Mouse (Mus musculus): ENCODE data around the gene Plekhg6. TPM values are rescaled to one million over a fixed set of nuclear protein-coding genes. Genes with fewer than 3 reads are reported as not detected.

Plekhg6 gene
- total RNA-seq, 2 experiments from 2014 or later: 0.13 to 0.17 TPM

DNA sequence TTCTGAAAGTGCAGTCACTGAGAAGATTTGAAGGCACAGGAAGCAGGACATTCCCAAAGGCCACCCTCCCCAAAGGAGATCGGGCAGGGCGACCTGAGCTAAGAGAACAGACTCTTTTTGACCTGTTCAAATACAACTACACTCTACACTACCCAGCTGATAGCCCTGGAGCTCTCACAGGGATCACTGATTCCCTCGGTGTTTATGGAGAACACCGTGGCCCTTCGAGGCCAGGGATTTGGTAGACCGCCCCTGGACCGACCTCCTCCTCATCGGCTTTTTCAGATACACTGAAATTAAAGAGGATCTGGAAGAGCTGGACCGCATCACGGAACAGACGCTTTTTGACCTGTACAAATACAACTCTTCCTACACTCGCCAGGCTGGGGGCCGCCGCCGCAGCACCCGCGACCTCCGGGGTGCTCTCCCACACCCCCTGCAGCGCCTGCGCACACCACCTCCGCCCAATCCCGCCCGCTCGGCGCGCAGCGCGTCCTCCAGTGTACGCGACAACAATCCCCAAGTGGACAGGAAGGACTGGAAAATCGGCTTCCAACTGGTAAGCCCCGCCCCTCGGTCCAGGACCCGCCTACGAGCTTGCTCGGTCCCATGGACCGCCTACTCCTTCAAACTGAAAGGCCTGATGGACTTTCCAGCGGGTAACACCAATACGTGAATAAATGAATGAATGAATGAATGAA, 49.8 kb downstream of the Plekhg6 start:
- peak; percentile 36 to 70 for DNase-seq (ENCODE audit: low spot score in 2 of 2)

DNA sequence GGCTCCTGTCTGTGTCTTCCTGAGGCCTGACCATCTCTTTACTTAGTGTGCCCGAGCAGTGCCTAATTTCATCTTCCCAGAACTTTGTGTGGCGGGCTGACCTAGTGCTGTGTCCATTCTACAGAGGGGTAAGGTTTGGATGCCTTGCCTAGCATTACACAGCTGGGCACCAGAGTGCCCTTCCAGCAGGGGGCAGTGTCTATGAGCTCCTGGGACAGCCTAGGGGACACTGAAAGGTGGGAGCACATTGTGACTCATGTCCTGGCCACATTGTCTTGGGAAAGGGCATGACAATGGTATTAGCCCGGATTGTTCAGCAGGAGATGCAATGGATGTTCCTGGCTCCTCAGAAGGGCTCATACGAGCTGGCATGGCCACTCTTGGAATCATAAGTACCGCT, 52.4 kb downstream of the Plekhg6 start:
- no peak for DNase-seq (ENCODE audit: low spot score in 2 of 2)

DNA sequence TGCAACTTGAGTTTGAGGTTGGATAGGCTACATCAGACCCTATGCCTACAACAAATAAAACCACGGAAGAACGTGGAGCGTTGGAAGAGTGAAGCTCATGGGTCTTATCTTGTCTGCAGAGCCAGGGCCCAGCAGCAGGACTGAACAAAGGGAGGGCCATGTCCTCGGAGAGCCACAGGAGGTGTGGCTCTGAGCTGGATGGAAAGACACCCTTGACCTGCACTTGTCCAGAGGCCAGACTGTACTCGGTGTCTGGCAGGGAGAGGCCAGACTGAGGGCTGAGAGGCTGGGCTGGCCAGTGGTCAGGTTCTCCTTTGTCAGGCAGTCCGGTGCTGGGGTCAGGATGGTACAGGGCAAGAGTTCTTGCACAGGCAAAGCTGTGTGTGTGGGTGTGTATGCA, 55.3 kb downstream of the Plekhg6 start:
- DNase-seq (ENCODE audit: low spot score in 2 of 2): no peak

DNA sequence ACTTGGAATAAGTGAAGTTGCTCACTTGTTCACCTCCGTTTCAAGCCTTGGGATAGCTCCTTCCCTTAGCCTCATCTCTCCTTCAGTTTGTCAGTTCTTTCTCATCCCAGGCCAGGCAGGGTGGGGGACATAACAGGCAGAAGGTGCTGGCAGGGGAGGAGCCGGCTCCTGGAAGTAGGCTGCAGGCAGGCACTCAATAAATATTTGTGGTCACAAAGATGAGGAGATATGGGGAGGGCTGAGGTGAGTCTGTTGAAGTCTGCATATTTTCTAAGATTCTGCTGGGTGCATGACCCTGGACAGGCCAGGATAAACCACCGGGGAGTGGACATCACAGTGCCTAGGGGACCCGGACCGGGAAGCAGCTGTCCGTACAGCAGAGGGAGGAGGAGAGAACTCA, 57.0 kb downstream of the Plekhg6 start:
- no peak for DNase-seq (ENCODE audit: low spot score in 2 of 2)

DNA sequence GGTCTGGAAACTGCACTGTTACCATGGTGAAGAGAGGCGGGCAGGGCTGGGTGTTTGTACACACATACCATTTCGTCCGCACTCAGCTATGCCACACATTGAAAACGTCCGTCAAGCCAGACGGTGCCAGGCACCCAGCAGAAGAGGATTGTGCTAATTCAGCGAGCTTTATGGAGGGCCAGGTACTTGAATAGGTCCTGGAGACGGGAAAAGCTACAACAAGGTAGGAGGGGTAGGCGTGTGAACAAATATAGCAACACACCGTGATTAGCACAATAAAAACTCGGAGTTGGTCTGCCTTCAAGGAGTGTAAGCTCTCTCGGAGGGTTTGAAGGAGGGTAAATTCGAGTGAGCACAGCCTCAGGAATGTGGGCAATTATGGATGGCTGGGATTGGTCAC, 57.8 kb downstream of the Plekhg6 start:
- DNase-seq (ENCODE audit: low spot score in 2 of 2): peak in 1 of 2 experiments; percentile 34

DNA sequence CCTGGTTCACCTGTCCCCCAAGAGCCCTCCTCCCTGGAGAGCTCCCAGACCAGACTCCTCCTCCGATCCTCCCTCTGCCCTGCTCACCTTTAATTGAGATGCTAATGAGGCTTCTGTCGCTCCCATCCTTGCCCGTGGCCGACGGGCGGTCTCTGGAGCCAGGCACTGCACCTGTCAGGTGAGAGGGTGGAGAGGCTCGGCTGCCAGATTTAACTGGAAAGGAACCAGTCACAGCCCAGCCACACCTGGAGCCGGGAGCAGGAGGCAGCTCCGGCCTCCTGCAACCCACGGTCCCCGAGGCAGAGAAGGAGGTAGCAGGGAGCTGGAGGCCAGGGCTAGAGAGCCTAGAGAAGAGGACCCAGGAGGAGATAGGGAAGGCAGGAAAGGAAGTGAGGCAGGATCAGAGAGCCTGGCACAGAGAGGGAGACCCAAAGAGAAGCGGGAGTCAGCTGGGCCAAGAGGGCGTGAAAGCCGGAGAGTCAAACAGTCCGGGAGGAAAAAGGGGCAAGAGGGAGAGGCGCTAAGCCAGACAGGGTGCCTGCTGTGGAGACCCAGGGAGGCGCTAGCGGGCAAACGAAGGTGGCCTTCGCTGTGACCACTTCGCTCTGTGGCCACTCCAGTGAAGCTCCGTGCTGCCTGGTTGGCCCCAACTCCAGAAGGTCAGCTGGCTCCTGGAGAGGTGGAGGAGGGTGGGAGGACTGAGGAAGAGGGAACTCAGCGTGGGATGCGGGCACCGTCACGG, 59.3 kb downstream of the Plekhg6 start:
- no peak for DNase-seq (ENCODE audit: low spot score in 2 of 2)

DNA sequence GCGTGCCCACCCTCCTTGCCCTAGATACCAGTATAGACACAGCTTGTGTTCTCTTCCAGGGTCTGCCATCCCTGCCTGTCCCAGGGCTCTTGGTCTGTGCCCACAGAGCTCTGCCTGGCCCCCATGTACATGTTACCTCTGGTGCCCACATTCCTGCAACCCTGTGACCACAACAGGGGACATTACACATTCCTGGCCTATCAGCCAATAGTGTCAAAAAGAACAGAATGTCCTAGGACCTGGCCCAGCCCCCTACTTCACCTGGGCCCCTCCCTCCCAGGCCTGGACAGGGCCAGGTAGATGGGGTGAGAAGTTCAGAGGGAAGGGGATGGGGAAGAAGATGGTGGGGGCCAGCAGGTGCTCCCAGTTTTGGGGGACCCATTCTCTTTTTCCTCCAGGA, 60.3 kb downstream of the Plekhg6 start, which contains the start of gene Scnn1a:
TSS of gene Scnn1a (plus strand) at position 337 of the 400 bp plus-strand sequence.
- DNase-seq (ENCODE audit: low spot score in 2 of 2): no peak

DNA sequence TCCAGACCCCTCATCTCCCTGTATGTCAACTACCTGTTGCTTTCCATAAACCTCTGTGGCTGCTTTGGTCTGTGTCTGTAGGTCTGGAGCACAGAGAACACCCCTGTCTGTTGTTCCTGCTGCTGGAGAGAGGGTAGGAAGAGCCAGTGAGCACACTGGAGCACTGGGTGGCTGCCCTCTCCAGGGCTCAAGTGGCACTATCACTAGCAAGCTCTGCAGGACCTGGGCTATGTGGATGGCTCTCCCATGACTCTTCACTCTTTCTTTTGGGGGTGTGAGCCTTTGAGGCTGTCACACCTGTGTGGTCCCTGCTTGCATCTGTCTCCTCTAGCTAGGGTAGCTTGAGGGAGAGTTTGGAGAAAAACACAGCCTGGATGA, 60.7 kb downstream of the Plekhg6 start:
- DNase-seq (ENCODE audit: low spot score in 2 of 2): no peak

DNA sequence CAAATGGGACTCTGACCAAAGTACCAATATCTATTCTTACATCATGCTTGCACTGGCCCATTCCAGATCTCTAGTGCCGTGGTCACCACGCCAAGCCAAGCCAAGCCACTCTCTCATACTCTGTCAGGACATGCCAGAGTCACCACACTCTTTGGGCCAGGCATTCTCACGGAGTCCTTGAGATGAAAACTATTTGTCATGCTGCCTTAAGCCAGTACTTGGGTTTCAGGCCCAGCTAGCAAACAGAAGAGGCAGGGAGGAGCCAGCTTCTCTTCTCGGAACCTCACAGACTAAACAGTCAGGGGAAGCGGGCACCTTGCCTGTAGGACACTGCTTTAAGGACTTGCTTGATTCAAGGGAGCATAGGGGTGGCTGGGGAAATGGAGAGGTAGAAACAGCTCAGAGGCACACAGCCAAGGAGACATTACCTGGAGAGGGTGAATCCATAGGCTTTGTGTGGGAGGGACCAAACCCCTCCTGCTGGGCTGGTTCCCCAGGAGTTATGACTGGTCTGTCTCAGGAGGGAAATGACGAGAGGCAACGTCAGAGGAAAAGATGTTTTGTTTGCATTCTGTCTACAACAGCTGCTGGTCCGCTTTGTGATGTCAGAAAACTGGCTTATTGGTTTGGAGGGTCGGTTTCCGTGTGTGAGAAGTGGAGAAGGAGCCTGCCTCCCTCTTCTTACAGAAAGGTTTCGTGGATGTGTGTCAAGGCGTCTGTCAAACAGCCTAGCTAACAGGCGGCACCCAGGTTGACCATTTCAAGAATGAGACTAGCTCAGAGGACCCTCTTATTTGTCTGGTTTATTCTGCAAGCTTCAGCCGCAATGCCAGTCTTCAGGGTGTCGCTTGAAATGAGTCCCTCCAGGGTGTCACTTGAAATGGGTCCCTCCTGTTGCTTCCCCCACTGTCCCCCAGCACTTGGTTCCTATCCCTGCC, 61.3 kb downstream of the Plekhg6 start:
- DNase-seq (ENCODE audit: low spot score in 2 of 2): no peak

DNA sequence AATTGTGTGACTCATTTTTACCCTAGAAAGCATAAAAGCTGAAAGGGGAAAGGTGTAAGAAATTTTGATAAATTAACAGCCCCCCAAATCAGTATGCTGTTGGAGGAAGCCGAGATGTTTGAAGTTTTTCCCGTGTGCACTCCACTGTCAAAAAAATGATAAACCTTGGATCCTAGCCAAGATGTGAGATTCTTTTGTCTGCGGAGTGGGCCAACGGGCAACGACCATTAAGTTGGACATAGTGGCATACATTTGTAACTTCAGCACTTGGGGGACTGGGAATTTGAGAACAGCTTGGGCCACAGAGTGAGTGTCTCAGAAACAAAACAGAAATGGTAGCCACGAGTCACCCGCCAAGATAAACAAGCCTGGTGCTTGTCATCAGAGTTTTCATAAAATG, 63.5 kb downstream of the Plekhg6 start:
- no peak for DNase-seq (ENCODE audit: low spot score in 2 of 2)

DNA sequence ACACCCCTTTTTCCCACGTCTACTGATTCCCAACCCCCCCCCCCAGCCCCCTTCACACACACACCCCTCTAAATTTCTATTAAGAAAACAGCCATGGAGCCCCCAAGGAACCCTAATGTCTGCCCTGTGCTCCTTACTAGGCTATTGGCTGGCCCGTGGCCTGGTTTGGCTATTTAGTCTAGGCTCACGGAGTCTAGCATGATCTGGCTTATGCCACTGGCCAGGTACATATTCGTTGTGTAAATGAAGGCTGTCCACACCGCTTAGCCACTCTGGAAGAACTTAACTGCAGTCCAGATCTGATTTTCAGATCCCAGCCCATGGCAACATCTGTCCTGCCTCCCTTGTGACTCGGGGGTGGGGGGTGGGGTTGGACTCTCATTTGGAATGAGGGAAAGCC, 65.8 kb downstream of the Plekhg6 start:
- DNase-seq (ENCODE audit: low spot score in 2 of 2): no peak

DNA sequence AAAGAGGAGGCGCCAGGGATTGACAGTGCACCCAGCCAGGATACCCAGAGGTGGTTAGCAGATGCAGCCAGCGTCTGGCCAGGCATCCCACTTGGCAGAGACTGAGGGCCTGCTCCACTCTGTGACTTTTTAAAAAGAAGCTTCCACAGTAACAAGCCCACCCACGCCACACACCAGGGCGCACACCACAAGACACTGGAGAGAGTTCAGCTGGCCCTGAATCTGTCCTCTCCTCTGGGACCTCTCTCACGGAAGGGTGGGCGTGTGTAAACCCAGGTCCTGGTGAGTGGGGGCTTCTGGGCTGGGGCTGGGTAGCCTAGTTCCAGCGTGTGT, 66.4 kb downstream of the Plekhg6 start:
- DNase-seq (ENCODE audit: low spot score in 2 of 2): no peak

DNA sequence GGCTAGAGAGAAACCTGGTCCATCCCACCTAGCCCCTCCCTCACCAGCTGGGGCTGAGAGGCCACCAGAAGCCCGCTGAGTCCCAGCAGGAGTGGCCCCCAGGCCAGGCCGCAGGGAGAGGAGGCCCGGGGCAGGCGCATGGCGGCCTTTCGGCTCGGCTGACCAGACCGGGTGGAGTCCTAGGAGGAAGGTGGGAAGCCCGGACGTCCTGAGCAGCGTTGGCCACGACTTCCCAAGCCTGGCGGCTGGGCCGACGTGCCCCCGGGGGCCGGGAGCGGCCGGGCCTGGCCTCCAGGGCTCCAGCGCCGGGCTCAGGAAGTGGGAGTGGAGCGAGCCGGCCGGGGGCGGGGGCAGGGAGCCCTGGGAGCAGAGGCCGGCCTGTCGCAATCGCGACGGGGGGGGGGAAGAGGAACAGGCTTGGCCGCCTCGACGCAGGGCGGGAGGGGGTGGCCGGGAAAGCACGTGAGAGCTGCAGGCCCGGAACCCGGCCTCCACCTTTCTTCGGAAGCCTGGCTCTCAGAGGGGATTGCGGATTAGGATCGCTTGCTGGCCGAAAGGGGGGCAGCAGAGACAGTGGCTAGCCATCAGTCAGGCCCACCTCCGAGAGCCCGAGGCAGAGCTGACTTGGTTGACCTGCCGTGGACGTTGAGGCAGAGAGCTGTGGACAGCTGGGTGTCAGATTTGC, 66.9 kb downstream of the Plekhg6 start, which contains the start of gene Ltbr:
TSS of gene Ltbr (minus strand) at position 340 of the 685 bp plus-strand sequence.
- peak in 1 of 2 experiments; percentile 43 for DNase-seq (ENCODE audit: low spot score in 2 of 2)

Other genes starting within 250 kb of the Plekhg6 start
- gene Nop2, start 248.9 kb downstream of the Plekhg6 start, total RNA-seq (2021): 10 to 100 TPM; 31.3 to 32.4 TPM
- 10 to 100 TPM; 63.0 to 69.1 TPM for gene Iffo1, start 235.6 kb downstream of the Plekhg6 start, total RNA-seq (2021)
- gene Gapdh, start 214.3 kb downstream of the Plekhg6 start, total RNA-seq (2021): 1,000 to 10,000 TPM; 2,555 to 2,598 TPM
- gene Ncapd2, start 189.1 kb downstream of the Plekhg6 start, total RNA-seq (2021): 10 to 100 TPM; 20.4 to 25.8 TPM
- 10 to 100 TPM; 63.2 to 72.2 TPM for gene Mrpl51, start 189.0 kb downstream of the Plekhg6 start, total RNA-seq (2021)
- 10 to 100 TPM; 82.2 to 86.4 TPM for gene Vamp1, start 165.2 kb downstream of the Plekhg6 start, total RNA-seq (2021)
- 1 to 10 TPM; 4.1 to 4.4 TPM for gene Tapbpl, start 148.9 kb downstream of the Plekhg6 start, total RNA-seq (2021)
- gene Cd27, start 143.8 kb downstream of the Plekhg6 start, total RNA-seq (2021): not detected
- not detected for gene Tuba3a, start 94.8 kb downstream of the Plekhg6 start, total RNA-seq (2021)
- gene Ltbr, start 66.9 kb downstream of the Plekhg6 start, total RNA-seq (2021): 1 to 10 TPM; 6.5 to 7.4 TPM
- 1 to 10 TPM; 3.6 to 6.6 TPM for gene Scnn1a, start 60.1 kb downstream of the Plekhg6 start, total RNA-seq (2021)
- 10 to 100 TPM; 11.7 to 11.8 TPM for gene Tnfrsf1a, start 31.4 kb downstream of the Plekhg6 start, total RNA-seq (2021)
- 10 to 100 TPM; 52.0 to 55.1 TPM for gene Cd9, start 114.0 kb upstream of the Plekhg6 start, total RNA-seq (2021)
- 10 to 100 TPM; 12.2 to 14.2 TPM for gene Vwf, start 166.0 kb upstream of the Plekhg6 start, total RNA-seq (2021)